Mouse (Mus musculus) neural tube, embryonic 15.5 days (tissue): Measurements from ENCODE around the gene Rsph14. TPM values are rescaled to one million over a fixed set of nuclear protein-coding genes. Genes with fewer than 3 reads are reported as not detected.
A peak's percentile ranks its signal among the peaks of the same experiment; 100 is the strongest.

ENCODE experiments used
- ATAC-seq: fragments of 200-750 bp; cut with Nextera tagmentation; 2 replicates; pipeline ENCODE4 v1.8.0; 2017; ENCODE audit warnings: mild to moderate bottlenecking, moderate TSS enrichment, moderate library complexity; ENCODE audit not compliant: low FRiP score
- H3K27ac ChIP-seq: fragments of 300-500 bp; sonication (generic); replicated peaks from 2 replicates; pipeline ENCODE4 v1.5.1; 2015; ENCODE audit warnings: mild to moderate bottlenecking, inconsistent platforms
- H3K27me3 ChIP-seq: fragments of 300-500 bp; sonication (generic); replicated peaks from 2 replicates; pipeline ENCODE4 v1.6.1; 2015; ENCODE audit warnings: inconsistent platforms
- H3K36me3 ChIP-seq: fragments of 300-500 bp; sonication (generic); 2 replicates; pipeline ENCODE4 v1.6.1; 2015; ENCODE audit warnings: inconsistent platforms
- H3K4me1 ChIP-seq: fragments of 300-500 bp; sonication (generic); 2 replicates; pipeline ENCODE4 v1.6.1; 2015; ENCODE audit warnings: inconsistent platforms
- H3K4me2 ChIP-seq: fragments of 300-500 bp; sonication (generic); 2 replicates; pipeline ENCODE4 v1.6.1; 2015; ENCODE audit warnings: inconsistent platforms, mild to moderate bottlenecking, moderate library complexity
- H3K4me3 ChIP-seq: fragments of 300-500 bp; sonication (generic); replicated peaks from 2 replicates; pipeline ENCODE4 v1.5.1; 2015; ENCODE audit warnings: mild to moderate bottlenecking, inconsistent platforms
- H3K9ac ChIP-seq: fragments of 300-500 bp; sonication (generic); replicated peaks from 2 replicates; pipeline ENCODE4 v1.6.1; 2015; ENCODE audit warnings: mild to moderate bottlenecking, inconsistent platforms
- H3K9me3 ChIP-seq: fragments of 300-500 bp; sonication (generic); replicated peaks from 2 replicates; pipeline ENCODE4 v1.6.1; 2016; ENCODE audit warnings: inconsistent platforms
- WGBS: fragments of 180-500 bp; shearing (Covaris S2); methylation state at CpG from one replicate; pipeline ENCODE4 v1.1.7; 2015; ENCODE audit warnings: mixed read lengths; 5-methylcytosine and 5-hydroxymethylcytosine counted together
- polyA plus RNA-seq: library from polyadenylated mRNA; unstranded; fragments of >200 nt; fragmentation: Nextera tagmentation; extraction: Ambion mirVana; gene quantifications from 2 replicates; pipeline ENCODE4 v1.2.1, GENCODE M21; 2015

Gene Rsph14
- polyA plus RNA-seq, 1 experiment from 2014 or later, result 0.58 TPM

DNA sequence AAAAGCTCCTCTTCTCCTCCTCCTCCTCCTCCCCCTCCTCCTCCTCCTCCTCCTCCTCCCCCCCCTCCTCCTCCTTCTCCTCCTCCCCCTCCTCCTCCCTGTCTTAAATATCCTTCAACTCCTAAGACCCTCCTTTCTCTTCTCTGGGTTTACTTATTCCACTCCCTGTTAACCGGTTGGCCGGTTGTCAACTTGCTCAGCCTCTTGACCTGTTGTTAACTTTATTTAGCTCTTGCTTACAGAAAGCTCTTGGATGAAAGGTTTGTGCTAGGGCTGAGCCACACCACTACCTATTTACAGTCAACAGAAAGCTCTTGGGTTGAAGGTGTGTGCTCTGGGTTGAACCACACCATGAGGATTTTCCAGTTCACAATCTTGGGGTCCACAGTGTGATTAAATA lies 12.1 kb downstream of the Rsph14 start:
- Histone ChIP-seq H3K4me2 (no peak overlapping the region), H3K27ac (no peak overlapping the region), H3K4me1 (peaks cover 3% of the 10 kb centered on the region; the same call in 1 of the 2 replicates), H3K4me3 (no peak overlapping the region), H3K27me3 (no peaks in the 10 kb centered on the region), H3K36me3 (peaks cover 8% of the 10 kb centered on the region; the same call in 1 of the 2 replicates), H3K9me3 (no peaks in the 10 kb centered on the region), H3K9ac (no peak overlapping the region)
- WGBS, result 68% methylated on average over 2 of the region's 2 CpGs
- ATAC-seq, result no peak

DNA sequence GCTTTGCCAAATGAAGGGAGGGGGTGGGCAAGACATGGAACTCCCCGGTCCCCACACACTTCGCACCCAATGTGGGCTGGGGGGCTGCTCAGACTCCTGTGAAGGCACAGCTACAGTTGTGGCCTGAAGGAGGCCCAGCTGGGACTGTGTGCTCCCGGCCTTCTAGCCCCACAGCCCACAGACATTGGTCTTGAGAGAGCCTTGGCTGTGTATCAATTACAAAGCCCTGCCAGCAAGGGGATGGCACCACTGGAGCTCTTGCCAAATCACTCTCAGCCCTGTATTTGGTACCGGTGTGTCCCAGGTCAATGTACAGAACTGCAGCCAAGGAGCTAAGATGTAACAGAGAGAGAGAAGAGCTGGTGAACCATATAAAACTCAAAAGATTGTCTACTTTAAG lies 15.9 kb downstream of the Rsph14 start:
- Histone ChIP-seq H3K27me3 (no peaks in the 10 kb centered on the region), H3K4me3 (no peak overlapping the region), H3K9ac (no peak overlapping the region), H3K4me2 (no peak overlapping the region), H3K36me3 (peaks cover 11% of the 10 kb centered on the region; the same call in 1 of the 2 replicates), H3K9me3 (no peaks in the 10 kb centered on the region), H3K27ac (no peak overlapping the region), H3K4me1 (peaks cover 3% of the 10 kb centered on the region; the same call in 1 of the 2 replicates)
- 71% methylated on average over 4 of the region's 4 CpGs for WGBS
- ATAC-seq, result no peak

DNA sequence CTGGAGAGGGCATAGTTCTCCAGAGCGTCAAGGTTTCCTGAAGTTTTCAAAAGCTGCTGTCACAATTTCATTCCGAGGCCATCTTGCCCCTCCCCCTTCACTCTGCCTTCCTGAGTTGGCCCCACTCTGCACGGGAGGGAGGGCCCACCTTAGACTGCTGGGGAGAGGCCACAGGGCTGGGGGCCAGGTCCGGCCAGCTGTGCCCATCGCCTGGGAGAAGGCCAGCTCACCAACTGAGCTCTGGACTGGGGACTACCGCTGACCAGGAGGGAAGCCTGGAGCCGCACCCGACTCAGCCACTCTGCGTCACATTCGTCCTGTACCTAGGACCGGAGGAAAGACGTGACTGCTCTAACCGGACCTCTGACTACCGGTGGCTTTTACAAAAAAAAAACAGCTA lies 16.9 kb downstream of the Rsph14 start:
- H3K36me3 ChIP-seq, result peaks cover 11% of the 10 kb centered on the region; the same call in 1 of the 2 replicates
- peaks cover 11% of the 10 kb centered on the region; the same call in 1 of the 2 replicates for H3K4me1 ChIP-seq
- no peaks in the 10 kb centered on the region for H3K27me3 ChIP-seq
- ATAC-seq, result no peak
- no peak overlapping the region for H3K4me2 ChIP-seq
- H3K4me3 ChIP-seq, result no peak overlapping the region
- 71% methylated on average over 14 of the region's 14 CpGs for WGBS
- no peak overlapping the region for H3K9ac ChIP-seq
- H3K27ac ChIP-seq, result no peak overlapping the region
- H3K9me3 ChIP-seq, result no peaks in the 10 kb centered on the region

DNA sequence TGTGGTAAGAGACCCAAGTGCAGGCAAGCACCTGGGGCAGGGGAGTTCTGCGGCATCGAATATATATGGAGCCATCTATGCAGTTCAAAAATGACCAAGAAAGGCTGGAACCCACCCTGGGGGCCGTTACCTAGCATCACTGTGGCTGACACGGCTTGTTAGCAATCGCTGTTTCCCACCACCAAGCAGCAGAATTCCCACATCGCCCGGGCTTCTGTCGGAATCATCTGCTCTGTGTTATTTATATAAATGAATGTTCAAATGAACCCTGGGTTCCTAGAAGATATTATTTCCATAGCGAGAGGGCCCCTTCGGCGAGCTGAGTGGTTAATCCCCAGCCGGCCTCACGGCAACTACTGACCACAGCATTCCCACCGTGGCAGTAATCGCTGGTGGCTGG lies 21.7 kb downstream of the Rsph14 start:
- Histone ChIP-seq H3K27ac (no peak overlapping the region), H3K9me3 (no peaks in the 10 kb centered on the region), H3K4me2 (no peak overlapping the region), H3K27me3 (no peaks in the 10 kb centered on the region), H3K36me3 (peaks cover 6% of the 10 kb centered on the region; the same call in 1 of the 2 replicates), H3K4me3 (no peak overlapping the region), H3K4me1 (peaks cover 28% of the 10 kb centered on the region), H3K9ac (no peak overlapping the region)
- WGBS, result 72% methylated on average over 15 of the region's 15 CpGs
- ATAC-seq, result no peak

DNA sequence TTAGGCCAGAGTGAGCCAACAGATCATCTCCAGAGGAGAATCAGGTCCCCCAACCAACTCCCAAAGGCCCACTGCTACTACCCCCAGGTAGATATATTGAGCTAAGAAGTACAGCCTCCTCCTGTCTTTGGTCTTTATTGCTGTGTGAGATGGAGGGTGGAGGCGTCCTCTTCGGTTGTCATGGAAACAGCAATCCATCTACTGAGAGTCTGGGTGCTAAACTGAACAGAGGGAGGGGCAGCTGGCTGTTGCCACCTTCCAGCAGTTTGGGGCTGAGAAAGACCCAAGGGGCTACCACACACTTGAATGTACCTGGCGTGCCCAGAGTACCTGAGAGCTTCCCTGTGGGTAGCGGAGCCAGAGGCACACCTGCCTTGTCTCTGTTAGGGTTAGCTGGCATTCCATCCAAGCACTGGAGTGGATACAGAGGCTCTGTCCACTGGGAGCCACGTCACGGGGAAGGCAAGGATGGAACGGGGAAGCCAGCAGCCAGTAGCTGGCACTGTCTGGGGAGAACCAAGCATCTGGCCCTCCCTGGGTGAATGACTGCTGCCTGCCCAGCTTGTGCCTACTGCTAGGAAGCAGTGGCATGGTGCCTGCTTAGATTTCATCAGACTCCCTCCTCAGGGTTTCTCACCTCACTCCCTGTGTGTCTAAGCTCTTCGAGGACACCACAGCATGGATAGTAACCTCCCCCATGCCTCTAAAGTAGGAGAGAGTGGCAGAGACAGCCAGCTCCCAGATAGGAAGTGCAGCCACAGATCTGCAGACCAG lies 25.3 kb downstream of the Rsph14 start:
- Histone ChIP-seq H3K4me1 (peaks cover 26% of the 10 kb centered on the region), H3K4me3 (no peak overlapping the region), H3K27me3 (no peaks in the 10 kb centered on the region), H3K36me3 (no peaks in the 10 kb centered on the region), H3K4me2 (no peak overlapping the region), H3K9me3 (no peaks in the 10 kb centered on the region), H3K27ac (no peak overlapping the region), H3K9ac (no peak overlapping the region)
- WGBS, result 45% methylated on average over 8 of the region's 8 CpGs
- ATAC-seq, result peak; percentile 64

DNA sequence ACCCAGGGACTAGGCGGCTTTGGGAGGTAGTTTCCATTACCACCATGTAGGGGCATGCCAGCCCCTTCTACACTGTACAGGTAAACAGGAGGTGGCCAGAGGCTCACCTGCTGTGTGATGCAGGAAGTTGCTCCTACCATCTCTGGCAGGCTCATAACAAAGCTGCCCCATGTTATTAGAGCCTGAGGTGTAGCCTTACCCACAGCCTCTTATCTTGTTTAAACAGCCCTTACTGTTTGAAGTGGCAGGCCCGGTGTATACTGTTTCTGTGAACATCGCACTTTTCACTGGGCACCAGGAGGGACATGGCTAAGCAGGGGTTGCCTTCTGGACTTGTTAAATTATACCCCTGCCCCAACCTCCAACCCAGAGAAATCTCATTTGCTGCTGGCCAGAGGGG lies 28.3 kb downstream of the Rsph14 start:
- no peak for ATAC-seq
- 89% methylated on average over 3 of the region's 3 CpGs for WGBS
- no peaks in the 10 kb centered on the region for H3K27me3 ChIP-seq
- no peak overlapping the region for H3K4me2 ChIP-seq
- no peak overlapping the region for H3K4me3 ChIP-seq
- H3K36me3 ChIP-seq, result 0 out of 2 replicates have a peak, but pooled peaks cover 3% of the 10 kb centered on the region
- H3K9me3 ChIP-seq, result no peaks in the 10 kb centered on the region
- no peak overlapping the region for H3K9ac ChIP-seq
- peaks cover 29% of the 10 kb centered on the region for H3K4me1 ChIP-seq
- H3K27ac ChIP-seq, result no peak overlapping the region

DNA sequence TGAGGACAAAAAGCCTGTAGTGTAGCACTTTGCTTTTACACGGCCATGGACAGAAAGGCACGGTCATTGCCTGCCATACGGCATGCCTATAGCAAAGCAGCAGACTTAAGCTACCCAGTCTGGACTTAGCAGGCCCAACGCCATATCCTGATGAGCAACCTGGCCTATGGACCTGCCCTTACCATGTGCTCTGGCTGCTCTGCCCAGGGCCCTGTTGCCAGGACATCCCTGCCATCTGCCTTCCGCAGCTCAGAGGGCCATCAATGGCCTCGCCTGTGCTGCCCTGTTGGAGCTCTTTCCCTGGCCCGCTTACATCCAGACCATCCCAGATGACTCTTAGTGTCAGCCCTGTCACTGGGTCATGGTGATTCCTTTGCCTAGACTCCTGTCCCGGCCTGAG lies 31.0 kb downstream of the Rsph14 start:
- Histone ChIP-seq H3K27ac (no peak overlapping the region), H3K4me3 (no peak overlapping the region), H3K9ac (no peak overlapping the region), H3K4me2 (no peak overlapping the region), H3K4me1 (peaks cover 19% of the 10 kb centered on the region), H3K27me3 (no peaks in the 10 kb centered on the region), H3K36me3 (peaks cover 11% of the 10 kb centered on the region; the same call in 1 of the 2 replicates), H3K9me3 (no peaks in the 10 kb centered on the region)
- WGBS, result 91% methylated on average over 8 of the region's 8 CpGs
- no peak for ATAC-seq

DNA sequence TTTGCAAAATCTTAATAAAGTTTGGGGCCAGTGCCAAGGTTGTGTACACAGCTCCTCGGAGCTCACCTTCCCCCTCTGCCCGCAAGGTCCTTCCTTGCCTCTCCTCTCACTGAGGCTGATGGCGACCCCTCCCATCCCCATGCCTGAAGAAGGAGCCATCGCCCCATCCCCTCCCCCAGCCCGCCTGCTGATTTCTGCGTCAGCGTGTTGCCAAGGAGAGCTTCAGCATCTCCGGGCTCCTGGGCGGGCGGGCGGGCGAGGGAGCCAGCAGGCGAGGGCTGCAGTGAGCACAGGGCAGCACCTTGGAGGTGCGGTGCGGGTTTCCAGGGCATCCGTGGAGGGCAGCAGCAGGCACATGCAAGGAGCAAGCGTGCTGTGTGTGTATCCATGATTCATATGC lies 37.0 kb downstream of the Rsph14 start:
- H3K9me3 ChIP-seq, result no peaks in the 10 kb centered on the region
- under 1% methylated on average over 17 of the region's 17 CpGs for WGBS
- peak overlapping the region; percentile 28; the same call in 1 of the 2 replicates for H3K27ac ChIP-seq
- no peak overlapping the region; the same call in 1 of the 2 replicates for H3K4me3 ChIP-seq
- H3K9ac ChIP-seq, result no peak overlapping the region; the same call in 1 of the 2 replicates
- peaks cover 41% of the 10 kb centered on the region for H3K4me1 ChIP-seq
- H3K36me3 ChIP-seq, result peaks cover 30% of the 10 kb centered on the region
- ATAC-seq, result peak; percentile 20
- H3K27me3 ChIP-seq, result no peaks in the 10 kb centered on the region
- H3K4me2 ChIP-seq, result peak overlapping the region; percentile 51

DNA sequence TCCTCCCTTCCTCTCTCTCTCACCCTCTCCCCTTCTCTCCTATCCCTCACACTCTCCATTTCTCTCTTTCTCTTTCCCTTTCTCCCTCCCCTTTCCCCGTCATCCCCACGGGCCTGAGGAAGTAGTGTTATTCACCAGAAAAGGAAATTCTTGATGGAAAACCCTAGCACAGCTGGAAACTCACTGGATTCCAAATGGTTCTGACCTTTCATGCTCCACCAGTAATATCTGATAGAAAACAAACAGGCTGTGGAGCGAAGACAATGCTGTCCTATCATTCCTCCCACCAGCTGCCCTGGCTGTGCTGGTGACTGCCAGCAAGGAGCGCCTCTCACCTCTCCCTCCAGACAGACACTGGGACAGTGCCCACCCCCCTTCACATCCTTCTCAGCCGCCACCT lies 37.5 kb downstream of the Rsph14 start:
- peak overlapping the region; percentile 51 for H3K4me2 ChIP-seq
- H3K27me3 ChIP-seq, result no peaks in the 10 kb centered on the region
- ATAC-seq, result peak; percentile 16; the same call in 1 of the 2 replicates
- no peak overlapping the region for H3K4me3 ChIP-seq
- H3K36me3 ChIP-seq, result peaks cover 30% of the 10 kb centered on the region
- H3K27ac ChIP-seq, result 0 out of 2 replicates have a peak overlapping the region, but pooled peaks have one; percentile 48
- H3K4me1 ChIP-seq, result peaks cover 36% of the 10 kb centered on the region
- 4% methylated on average over 5 of the region's 5 CpGs for WGBS
- H3K9me3 ChIP-seq, result no peaks in the 10 kb centered on the region
- H3K9ac ChIP-seq, result no peak overlapping the region

DNA sequence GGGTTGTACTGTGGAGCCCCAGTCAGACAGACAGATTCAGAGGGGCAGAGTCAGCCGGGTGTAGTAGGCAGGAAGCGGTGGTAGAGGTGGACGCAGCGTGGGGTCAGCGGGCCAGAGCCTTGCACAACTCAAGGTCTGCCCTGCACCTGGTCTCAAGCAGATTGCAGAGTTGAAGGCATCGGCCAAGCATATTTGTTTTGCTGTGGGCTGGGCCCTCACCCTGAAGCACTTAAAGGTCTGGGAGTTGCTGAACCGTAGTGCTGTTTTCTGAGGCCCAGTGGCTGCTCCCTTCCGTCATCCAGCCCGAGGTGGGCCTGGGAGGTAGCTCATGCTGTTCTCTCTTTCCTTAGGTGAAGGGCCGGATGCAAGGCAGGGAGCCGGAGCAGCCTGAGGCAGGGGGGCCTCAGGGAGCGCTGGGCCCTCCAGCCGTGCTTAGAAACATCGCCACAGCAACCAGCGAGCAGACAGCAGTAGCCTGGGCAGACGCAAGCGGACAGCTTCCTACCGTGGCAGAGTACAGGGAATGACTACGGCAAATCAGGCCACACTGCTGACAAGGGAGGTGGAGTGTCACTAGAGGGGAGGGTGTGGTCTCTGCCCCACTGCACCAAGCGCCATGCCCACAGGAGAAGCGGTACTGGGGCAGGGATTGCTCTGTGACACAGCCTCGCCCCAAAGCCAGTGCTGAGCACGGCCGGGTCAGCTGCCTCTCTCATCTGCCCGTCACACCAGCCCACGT lies 41.6 kb downstream of the Rsph14 start:
- Histone ChIP-seq H3K9ac (no peak overlapping the region), H3K27ac (no peak overlapping the region), H3K4me2 (no peak overlapping the region; the same call in 1 of the 2 replicates), H3K4me1 (peaks cover 27% of the 10 kb centered on the region), H3K4me3 (no peak overlapping the region), H3K27me3 (no peaks in the 10 kb centered on the region), H3K36me3 (peaks cover 22% of the 10 kb centered on the region), H3K9me3 (no peaks in the 10 kb centered on the region)
- no peak for ATAC-seq
- WGBS, result 49% methylated on average over 26 of the region's 26 CpGs

DNA sequence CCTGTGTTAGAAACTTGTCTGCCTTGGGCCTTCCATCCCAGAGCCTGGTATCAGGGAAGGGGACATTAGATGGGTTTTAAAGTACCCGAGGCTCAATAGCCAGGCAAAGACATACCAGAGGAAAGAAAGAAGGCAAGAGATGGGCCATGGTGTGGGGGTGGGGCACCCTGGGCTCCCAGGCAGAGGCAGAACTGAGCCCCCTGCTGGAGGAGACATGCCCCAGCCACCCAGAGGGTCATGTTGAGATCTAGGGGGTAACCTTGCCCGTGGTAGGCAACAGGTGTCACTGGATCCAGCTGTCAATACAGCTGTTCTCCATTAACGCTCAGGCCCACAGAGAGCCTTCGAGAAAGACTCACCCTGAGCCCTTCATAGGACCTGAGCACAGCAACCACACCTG lies 42.6 kb downstream of the Rsph14 start:
- Histone ChIP-seq H3K9ac (no peak overlapping the region), H3K36me3 (peaks cover 22% of the 10 kb centered on the region), H3K4me1 (peaks cover 19% of the 10 kb centered on the region), H3K27ac (no peak overlapping the region), H3K27me3 (no peaks in the 10 kb centered on the region), H3K4me2 (no peak overlapping the region), H3K9me3 (no peaks in the 10 kb centered on the region), H3K4me3 (no peak overlapping the region)
- ATAC-seq, result no peak
- 93% methylated on average over 4 of the region's 4 CpGs for WGBS
